Mouse (Mus musculus) activated CD4-positive, CD25-positive, alpha-beta regulatory T cell, adult 4 months (primary cell): ENCODE data around the gene Plce1. TPM values are rescaled to one million over a fixed set of nuclear protein-coding genes. Genes with fewer than 3 reads are reported as not detected.

Experiments
- ATAC-seq: one replicate; pipeline ENCODE4 v1.8.0; 2017
- polyA plus RNA-seq, 2 experiments: library from polyadenylated mRNA; unstranded; fragments of 100-300 nt; shearing (Covaris generic); gene quantifications; one replicate each; pipeline ENCODE4 v1.2.1; 2017

Plce1 gene
- polyA plus RNA-seq, 2 experiments from 2014 or later: 0.13 TPM; not detected in 1

DNA sequence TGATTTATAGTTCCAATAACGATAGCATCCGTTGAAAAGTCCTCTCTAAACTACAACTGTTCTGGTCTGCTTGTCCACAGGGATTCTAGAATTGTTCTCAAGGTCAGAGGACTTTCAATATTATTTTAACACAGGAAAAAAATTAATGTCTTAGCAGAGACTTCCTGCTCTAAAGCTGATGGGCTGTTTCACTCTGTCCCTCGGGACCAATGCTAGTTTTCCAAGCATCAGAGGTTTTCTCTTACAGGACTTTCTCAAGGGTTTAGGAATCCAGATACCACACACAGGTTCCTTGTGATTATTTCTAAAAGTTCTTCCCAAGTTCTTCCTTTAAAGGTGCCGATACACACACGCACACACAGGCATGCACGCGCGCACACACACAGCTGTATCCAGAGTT, 263.6 kb downstream of the Plce1 start:
- ATAC-seq: no peak

DNA sequence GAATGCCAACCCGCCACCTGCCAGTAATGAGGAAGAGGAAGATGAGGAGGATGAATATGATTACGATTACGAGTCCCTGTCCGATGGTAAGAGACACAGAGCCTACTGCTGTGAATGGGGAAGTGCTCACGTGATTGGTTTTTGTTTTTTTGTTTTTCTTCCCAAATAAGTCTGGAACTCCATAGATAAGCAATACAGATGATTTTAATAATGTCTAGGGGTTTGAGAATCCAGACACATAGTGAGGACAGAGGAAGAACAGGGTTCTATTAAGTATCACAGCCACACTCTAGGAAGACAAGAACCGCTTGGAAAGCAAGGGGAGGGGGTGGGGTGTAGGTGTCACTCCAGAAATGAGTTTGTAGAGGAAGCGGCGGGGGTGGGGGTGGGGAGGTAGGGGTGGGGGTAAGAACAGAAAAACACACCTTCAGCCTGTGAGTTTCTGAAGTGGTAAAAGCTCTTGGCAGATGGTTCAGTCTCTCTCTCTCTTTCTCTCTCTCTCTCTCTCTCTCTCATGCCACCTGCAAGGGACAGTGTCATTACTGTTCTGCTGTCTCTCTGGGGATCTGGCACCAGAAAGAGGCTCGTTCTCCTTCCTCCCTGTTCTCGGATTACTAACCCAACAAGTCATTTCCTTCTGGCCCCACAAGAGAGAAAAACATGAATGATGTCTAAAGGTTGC, 265.0 kb downstream of the Plce1 start:
- peak; percentile 46 for ATAC-seq

DNA sequence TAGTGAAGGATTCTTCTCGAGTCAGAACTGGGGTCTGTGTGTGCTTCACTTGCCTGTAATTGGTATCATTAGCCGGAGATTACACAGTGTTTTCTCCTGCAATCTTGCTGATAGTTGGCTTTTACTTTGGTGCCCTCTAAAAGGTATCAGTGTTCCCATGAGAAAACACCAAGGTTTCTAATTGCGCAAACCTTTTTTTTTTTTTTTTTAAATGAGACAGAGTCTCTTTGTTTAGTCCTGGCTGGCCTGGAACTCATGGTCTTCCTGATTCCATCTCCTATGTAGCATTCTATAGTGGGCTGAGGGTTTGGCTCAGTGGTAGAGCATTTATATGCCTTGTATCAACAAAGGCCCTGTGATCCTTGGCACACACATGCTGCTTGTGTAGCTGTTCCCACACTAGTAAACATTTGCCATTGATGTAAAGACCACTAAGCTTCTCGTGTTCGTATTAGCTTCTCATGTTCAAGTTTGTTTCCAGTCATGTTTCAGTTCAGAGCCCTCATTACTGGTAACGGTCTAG, 265.6 kb downstream of the Plce1 start:
- ATAC-seq: no peak

DNA sequence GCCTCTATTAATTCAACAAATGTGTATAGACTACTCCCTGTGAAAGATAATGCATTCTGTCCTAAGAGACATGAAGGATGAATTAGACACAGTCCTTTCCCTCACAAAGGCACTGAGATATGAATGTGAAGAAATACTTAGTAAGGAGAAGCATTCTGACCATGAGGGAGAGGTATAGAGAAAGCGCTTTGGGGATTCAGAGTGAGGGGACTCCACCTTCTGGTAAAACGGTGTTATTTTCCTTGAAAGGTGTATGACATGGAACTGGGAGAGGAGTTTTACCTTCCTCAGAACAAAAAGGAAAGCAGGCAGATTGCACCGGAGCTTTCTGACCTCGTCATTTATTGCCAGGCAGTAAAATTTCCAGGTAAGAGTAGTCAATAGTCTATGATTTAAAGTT, 269.3 kb downstream of the Plce1 start:
- ATAC-seq: no peak

DNA sequence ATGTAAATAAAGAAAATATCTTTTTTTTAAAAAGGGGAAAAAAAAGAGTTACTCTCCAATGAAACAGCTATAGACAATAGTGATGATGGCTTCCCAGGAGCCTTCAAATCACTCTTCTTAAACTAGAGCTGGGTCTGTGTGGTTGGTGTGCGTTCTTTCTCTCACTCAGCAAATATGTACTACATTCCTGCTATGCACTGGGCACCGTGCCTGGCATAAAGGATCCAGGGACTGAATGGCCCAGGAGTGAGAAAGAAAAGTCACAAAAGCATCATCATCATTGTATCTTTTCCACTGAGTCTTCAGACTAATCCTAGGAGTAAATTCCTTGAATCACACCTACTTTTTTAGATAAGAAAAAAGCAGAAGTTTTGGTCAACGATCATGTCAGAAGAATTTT, 276.3 kb downstream of the Plce1 start:
- no peak for ATAC-seq

DNA sequence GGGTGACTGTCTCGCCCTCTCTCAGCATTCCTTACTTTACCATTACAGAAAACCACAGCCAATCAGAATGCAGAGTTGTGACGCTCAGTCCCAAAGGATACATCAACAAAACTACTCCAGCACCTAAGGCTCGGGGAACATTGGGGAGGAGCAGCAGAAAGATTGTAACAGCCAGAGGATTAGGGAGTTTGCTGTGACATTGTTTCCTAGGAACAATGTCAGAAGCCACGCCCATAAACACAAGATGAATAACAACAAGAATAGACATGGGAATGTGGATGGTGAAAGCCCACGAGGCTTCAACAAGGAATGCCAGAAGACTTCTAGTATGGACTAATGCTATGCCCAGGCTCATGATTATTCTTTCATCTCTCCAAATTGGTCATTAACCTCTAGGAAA, 277.1 kb downstream of the Plce1 start:
- no peak for ATAC-seq

DNA sequence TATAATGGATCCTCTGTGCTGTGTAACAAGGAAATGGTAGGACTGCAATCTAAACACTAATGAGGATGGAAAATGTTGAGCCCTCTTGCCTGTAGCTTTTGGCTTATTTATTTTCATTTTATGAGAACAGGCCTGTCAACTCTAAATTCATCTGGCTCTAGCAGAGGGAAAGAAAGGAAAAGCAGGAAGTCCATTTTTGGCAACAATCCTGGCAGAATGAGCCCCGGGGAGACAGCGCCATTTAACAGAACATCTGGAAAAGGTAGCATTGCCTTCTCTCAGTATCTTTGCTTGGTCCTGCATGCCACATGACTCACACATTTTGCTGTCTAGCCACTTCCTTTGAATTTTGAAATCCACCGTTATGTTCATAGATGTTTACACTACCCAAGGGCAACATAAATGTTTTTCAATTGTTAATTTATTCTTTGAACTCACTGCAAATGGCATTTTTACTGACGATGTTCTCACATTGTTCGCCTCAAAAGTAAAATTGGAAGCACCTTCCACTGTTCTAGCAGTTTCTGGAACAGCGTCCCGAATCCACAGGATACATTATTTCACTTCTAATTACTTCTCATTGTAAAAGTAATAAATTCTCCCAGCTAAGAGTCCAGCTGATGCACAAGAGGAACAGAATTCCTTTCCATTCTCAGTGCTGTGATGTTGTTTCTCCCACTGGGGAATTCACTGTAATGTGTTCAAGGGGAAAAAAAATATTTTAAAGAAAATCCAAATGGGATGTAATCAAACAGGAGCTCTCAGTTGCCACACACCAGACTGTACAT, 278.0 kb downstream of the Plce1 start:
- no peak for ATAC-seq

DNA sequence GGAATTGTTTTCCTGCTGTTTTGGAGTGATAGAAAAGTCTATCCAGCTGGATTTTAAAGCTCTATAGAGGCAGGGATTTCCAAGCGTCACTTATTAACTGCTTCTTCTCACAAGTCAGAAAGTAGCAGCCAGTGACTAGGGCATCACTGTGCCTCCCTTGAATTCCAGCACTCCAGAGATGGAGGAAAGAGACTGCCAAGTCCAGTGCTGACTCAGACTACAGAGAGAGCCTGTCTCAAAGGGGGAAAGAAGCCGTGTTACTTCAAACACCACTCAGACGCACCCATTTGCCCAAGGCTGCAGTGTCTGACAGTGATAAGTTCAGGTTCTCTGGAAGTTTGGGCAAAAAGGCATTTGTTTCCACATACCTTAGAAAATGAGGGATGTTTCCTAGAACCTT, 279.5 kb downstream of the Plce1 start:
- no peak for ATAC-seq

DNA sequence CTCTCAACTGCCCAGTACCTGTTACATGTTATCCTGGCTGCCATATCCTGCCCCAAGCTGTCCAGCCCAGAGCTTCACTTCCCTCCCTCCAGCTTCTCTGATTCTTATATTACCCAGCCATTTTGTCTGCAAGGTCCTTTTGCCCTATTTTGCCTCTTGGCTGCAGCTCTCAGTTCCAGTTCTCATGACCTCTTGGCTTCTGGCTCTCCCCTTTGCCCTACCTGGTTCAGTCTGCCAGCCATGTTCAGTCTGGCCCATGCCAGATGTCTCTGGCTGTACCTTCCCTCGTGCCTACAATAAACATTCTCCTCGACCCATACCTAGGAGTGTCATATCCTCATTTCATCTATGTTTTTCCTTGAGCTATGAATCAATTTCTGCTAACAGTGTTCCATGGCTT, 285.4 kb downstream of the Plce1 start:
- no peak for ATAC-seq

DNA sequence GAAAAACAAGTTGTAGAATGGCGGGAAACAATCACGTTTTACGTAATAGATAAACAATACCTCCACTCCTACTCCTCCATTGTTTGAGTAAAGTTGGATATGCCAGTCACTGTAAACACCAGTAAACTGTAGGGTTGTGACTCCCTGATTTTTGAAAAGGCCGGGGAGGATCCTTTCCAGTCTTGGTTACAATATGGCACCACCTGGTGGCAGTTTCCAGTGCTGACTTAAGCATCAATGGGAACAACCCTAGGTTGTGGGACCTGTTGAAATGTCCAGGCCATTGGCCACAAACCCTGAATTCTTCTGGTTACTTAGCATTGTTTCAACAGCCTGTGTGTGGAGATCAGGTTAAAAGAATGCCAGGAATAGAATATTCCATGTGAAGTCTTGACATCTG, 294.6 kb downstream of the Plce1 start:
- ATAC-seq: no peak

DNA sequence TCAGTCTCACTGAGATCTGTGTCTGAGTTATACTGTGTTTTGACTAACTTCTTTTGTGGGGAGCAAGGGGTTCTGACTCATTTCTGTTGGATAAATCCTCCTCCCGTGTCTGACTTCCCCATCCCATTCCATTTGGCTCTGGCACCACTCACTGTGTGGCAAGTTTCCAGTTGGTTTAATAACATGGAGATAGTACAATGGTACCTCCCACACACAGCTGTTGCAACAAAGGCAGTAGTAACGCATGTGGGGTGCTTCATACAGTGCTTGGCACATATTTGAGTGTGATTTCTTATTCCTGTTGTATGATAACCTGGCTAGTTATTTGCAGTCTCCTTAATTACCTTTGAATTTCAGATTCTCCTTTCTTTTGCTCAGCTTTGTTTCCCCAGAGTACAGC, 297.9 kb downstream of the Plce1 start:
- no peak for ATAC-seq

DNA sequence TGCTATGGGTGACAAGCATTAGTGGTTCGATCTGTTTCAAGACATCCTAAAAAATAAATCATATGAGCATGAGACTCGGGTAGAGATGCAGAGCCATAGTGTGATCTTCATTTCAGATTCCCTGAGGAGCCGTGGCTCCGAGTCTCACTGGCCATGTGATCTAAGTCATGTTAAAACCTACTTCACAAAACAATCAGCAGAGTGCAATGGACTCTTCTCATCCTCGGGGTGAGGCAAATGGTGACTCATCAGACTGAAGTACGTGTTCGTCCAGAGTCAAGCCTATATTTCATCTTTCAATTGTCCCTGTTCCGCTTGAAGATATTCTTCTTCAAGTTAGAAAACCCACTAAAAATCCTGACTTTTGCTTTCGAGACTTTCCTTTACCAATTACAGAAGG, 302.6 kb downstream of the Plce1 start:
- no peak for ATAC-seq

DNA sequence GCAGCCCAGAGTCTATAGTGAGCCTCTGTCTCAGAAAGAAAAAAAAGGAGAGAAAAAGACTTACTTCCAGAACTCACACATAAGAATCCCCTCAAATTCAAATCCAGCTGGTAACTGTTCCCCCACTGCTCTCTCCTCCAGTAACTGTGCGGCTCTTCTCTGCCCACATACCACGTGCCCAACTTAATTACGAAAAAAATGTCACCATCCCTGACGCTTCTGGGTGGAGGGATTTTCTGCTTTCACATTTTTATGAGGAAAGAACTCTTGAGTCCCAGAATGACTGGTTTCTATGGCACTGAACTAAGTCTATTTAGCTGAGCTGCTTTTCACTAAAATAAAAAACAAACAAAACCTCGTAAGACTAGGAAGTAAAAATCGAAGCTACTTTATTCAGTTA, 306.8 kb downstream of the Plce1 start:
- no peak for ATAC-seq

DNA sequence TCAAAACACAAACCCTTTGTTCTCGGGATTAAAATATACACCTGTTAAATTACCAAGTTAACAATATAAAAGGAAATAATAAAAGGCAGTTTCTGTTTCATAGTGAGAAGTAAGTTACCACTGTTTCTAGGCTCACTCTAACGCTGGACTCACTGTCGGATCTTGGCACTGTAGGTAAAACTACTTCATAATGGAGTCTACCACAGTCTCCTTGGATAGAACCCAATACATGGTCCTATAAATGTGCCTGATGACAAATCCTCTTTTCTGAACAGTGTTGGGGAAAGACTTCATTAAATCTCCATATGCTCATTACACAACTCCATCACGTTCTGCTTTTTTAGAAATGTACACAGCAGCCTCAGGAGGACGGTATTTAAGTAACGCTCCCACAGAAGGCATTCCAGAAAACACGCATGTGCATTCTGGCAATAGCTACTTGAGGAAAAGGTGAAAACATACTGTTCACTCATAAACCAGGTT, 312.7 kb downstream of the Plce1 start:
- no peak for ATAC-seq

DNA sequence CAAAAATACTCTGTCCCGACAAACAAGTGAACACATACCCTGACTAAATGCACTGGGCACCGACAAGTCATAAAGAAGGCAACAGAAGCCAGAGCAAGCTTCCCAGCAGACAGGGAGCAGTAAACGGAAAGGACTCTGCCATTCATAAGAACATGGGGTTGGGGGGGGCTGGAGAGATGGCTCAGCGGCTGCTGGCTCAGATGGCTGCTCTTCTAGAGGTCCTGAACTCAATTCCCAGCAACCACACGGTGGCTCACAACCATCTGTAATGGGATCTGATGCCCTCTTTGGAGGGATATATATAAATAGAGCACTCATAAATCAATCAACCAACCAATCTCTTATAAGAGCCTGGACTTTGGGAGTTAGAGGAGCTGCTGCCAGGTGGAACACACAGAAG, 315.6 kb downstream of the Plce1 start:
- ATAC-seq: no peak

DNA sequence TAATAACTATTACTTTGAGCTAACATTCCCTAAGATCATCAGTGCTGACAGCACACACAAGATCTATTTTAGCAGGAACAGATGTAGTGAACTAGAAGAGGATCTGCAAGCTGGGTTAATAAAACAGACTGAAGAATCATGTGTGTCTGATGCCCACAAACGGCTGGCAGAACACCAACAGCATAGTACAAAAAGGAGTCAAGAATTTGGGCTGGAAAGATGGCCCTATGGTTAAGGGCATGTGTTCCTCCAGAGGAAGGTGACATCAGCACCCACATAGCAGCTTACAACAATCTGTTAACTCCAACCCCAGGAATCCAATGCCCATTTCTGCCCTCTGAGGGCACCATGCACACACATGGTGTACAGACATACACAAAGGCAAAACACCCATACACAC, 317.4 kb downstream of the Plce1 start:
- no peak for ATAC-seq

DNA sequence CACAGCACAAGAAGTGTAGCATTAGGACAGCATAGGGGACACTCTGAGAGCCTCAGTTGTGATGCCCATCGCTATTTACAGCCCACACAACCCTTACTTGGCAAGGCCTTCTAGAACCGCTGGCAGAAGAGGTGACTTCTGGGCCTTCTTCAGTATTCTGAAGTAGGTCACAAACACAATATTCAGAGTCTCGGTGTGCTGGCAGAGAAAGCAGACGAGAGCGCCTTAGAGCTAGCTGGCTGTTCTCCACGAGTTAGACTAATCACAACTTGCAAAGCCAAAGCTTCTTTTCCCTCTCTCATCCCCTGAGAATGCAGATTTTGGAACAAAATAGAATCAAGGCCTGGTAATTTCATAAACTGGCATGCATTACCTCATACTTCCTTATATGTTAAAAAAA, 317.9 kb downstream of the Plce1 start:
- ATAC-seq: no peak

DNA sequence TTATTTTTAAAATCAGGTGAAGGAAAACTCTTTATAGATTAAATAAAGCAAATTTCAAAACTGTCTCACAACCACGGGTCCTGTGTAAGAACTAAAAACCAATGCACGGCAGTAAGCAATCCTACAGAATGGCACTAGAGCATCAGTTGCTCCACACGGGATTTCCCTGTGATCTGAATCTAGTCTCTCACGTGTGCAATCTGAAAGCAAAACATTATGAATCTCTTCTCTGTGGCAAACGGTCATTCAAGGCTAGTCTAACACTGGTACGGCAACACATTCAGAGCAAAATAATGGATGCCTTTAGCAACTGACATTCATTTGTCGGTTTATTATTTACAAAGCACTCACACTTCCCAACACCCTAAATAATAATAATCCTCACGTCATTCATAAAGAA, 337.3 kb downstream of the Plce1 start:
- ATAC-seq: no peak

DNA sequence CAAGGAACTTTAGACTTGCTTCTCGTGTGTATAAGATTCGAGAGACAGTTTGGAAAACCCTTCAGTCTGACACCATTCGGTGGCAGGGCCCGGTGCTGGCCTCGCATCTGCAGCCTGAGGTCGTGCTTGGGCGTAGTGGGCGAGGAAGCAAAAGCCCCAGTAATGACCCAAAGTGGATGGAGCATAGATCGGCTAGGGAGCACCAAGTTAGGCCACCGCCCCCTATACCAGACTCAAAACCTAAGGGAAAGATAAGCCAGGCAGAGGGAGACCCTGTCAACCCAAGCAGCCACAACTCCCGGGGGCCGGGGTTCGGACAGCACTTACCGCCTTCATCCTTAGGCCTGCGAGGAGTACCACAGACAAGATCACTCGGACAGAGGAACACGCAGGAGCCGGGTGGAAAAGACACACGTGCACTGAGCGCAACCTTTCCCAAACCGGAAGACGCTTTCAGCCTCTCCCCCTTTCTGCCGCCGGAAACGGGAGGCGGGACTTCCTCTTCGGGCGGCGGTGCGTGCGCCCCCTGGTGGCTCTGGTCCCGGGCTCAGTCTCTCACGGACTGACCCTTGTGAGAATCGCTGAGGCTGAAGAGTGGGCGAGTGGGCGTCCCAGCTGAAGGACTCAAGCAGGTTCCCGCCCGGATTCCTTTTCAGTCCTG, 338.0 kb downstream of the Plce1 start, which contains the start of gene Noc3l:
TSS of gene Noc3l (minus strand) at position 472 of the 661 bp plus-strand sequence.
- ATAC-seq: peak; percentile 96

DNA sequence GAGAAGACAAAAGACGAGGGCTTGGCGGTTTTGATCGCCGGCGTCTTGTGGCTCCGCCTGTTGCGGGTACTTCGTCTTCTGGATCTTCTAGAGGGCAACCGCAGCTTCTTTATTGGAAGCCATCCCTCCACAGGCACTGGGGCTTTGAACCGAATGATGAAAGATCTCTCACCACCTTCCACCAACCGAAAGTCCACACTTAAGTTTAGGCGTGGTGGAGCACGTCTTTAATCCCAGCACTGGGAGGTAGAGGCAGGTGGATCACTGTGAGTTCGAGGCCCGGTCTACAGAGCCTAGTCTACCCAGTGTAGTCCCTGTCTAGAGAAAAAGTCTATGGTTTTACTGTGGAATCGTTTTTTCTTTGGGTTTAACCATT, 338.5 kb downstream of the Plce1 start:
- ATAC-seq: peak; percentile 63

DNA sequence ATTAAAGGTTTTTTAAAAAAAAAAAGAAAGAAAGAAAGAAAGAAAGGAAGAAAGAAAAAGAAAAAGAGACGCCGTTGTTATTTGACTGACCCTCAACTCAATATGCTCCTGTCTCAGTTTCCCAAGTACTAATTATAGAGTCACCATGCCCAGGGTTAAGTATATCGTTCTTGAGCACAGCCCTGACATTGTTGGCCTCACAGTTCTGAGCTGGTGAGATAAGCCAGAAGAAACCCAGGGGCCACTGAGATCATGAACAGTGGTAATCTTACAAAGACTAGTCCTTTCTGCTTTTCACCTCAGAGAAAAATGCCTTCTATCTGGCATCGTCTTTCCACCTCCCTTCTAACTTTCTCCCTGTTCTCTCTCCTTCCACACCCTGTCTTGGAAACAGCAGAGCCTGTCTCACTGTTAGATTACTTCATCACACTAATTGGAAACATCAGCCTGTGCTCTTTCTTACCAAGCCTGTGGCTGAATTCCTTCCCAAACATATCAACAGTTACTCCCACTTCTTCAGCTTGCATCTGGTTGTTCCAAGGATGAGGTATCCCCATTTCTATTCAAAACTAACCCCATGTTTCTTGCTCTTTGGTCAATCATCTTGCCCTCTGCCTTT, 339.4 kb downstream of the Plce1 start:
- no peak for ATAC-seq

DNA sequence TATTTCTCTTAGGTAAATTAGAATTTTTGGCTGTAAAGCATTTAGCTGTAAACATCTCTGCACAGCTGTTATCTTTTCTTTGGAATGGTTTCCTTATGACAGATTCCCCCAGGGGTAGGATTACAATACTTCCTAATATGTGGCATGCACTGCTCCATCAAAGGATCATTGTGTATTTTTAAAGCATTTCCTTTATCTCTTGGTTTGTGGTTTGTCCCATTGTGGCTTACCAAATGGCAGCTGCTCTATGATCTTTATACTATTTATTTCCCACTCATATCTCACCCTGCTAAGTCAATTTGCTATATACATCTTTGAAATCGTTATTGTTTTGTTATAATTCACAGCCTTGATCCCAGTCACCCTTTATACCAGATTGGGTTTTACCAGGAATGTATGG, 352.3 kb downstream of the Plce1 start:
- no peak for ATAC-seq
